Mouse (Mus musculus) small intestine, adult 2 months (tissue): Measurements from ENCODE around the gene Ccsap.

Source experiments
- CTCF ChIP-seq: fragments of 200-500 bp; IDR thresholded peaks from 2 replicates; pipeline ENCODE4 v1.5.1; 2012; ENCODE audit warnings: low read depth, mild to moderate bottlenecking, control low read depth, inconsistent platforms, low read length, moderate library complexity, mixed read lengths; ENCODE audit not compliant: insufficient replicate concordance, insufficient read length; ENCODE audit errors: extremely low read depth
- POLR2A ChIP-seq: fragments of 200-500 bp; IDR thresholded peaks from 2 replicates; pipeline ENCODE4 v1.6.1; 2012; ENCODE audit warnings: low read depth, mild to moderate bottlenecking, control low read depth, inconsistent platforms, low read length, moderate library complexity

DNA sequence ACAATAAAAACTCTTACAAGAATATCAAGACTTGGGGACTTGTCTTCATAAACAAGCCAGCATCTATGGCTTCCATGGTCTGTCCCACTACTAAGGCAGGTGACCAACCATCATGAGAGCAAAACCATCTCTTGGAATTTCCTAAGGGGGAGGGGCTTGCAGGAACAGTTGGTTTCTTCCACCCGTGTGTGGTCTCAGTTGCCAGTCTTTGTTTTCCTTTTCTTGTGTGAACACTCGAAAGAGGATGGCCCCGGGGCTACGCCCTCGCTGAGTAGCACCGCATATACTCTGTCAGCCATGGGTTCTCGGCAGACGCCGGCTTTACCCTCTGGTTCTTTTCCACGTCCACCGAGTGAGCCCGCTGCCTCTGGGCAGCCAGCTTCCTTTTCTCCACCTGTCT lies 17.9 kb downstream of the Ccsap start:
- TF ChIP-seq CTCF (no peak), POLR2A (no peak)
